Mouse (Mus musculus) kidney, adult 2 months (tissue): ENCODE data around the gene Lman2. TPM values are rescaled to one million over a fixed set of nuclear protein-coding genes. Genes with fewer than 3 reads are reported as not detected.
A peak's percentile ranks its signal among the peaks of the same experiment; 100 is the strongest.

Experiments
- DNase-seq: peaks from one replicate; pipeline ENCODE4 v3.0.0; 2021
- H3K27ac ChIP-seq: fragments of 200-500 bp; 2 replicates; pipeline ENCODE4 v1.5.1; 2012; ENCODE audit warnings: low read depth, low read length, control low read depth, inconsistent platforms; ENCODE audit not compliant: insufficient read depth
- H3K27me3 ChIP-seq: fragments of 200-500 bp; replicated peaks from 2 replicates; pipeline ENCODE4 v1.6.1; 2012; ENCODE audit warnings: mild to moderate bottlenecking, moderate library complexity, low read length, inconsistent platforms; ENCODE audit not compliant: control insufficient read depth, insufficient read depth
- H3K36me3 ChIP-seq: fragments of 200-500 bp; 2 replicates; pipeline ENCODE4 v1.6.1; 2012; ENCODE audit warnings: mild to moderate bottlenecking, moderate library complexity, low read length, inconsistent platforms; ENCODE audit not compliant: control insufficient read depth, insufficient read depth
- H3K4me1 ChIP-seq: fragments of 200-500 bp; 2 replicates; pipeline ENCODE4 v1.6.1; 2011; ENCODE audit warnings: low read length; ENCODE audit not compliant: control insufficient read depth, insufficient read depth
- H3K4me3 ChIP-seq: fragments of 200-500 bp; 2 replicates; pipeline ENCODE4 v1.5.1; 2011; ENCODE audit warnings: mild to moderate bottlenecking, low read depth, low read length, control low read depth; ENCODE audit not compliant: insufficient read depth
- CTCF ChIP-seq: fragments of 200-500 bp; conservative IDR thresholded peaks from 2 replicates; pipeline ENCODE4 v1.5.1; 2011; ENCODE audit warnings: low read depth, mild to moderate bottlenecking, control low read depth, low read length, moderate library complexity, mixed read lengths; ENCODE audit not compliant: insufficient read depth, insufficient read length
- POLR2A ChIP-seq: fragments of 200-500 bp; IDR thresholded peaks from one replicate; pipeline ENCODE4 v1.6.1; 2011; ENCODE audit warnings: low read depth, low read length, control low read depth
- WGBS: fragments of 180-500 bp; shearing (Covaris S2); methylation state at CpG from one replicate; pipeline ENCODE4 v1.1.7; 2018; 5-methylcytosine and 5-hydroxymethylcytosine counted together
- polyA plus RNA-seq: library from polyadenylated mRNA; depleted of rRNA; stranded (reverse); fragments of >200 nt; gene quantifications from 2 replicates; pipeline ENCODE4 v1.2.3, GENCODE M21; 2012; rRNA removed

Gene Lman2
- polyA plus RNA-seq, 1 experiment = 114 TPM

DNA sequence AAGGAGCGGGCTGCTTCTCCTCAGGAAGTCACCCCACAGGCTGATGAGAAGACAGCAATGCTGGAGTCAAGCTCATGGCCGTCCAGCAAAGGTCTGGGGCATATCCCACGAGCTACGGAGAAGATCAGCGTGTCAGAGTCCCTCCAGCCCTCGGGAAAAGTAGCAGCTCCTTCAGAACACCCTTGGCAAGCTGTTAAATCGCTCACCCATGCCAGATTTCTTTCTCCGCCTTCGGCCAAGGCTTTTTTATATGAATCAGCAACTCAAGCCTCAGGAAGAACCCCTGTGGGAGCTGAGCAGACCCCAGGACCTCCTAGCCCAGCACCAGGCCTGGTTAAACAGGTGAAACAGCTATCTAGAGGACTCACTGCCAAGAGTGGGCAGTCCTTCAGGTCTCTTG is 49.5 kb downstream of the Lman2 start:
- TF ChIP-seq POLR2A (no peak), CTCF (no peak)
- no peak for DNase-seq
- H3K4me1 ChIP-seq = peaks cover 8% of the 10 kb centered on the region; the same call in 1 of the 2 replicates
- H3K36me3 ChIP-seq = peaks cover 20% of the 10 kb centered on the region
- H3K27ac ChIP-seq = no peak overlapping the region
- no peak overlapping the region for H3K4me3 ChIP-seq
- 49% methylated on average over 9 of the region's 9 CpGs for WGBS
- H3K27me3 ChIP-seq = no peaks in the 10 kb centered on the region

DNA sequence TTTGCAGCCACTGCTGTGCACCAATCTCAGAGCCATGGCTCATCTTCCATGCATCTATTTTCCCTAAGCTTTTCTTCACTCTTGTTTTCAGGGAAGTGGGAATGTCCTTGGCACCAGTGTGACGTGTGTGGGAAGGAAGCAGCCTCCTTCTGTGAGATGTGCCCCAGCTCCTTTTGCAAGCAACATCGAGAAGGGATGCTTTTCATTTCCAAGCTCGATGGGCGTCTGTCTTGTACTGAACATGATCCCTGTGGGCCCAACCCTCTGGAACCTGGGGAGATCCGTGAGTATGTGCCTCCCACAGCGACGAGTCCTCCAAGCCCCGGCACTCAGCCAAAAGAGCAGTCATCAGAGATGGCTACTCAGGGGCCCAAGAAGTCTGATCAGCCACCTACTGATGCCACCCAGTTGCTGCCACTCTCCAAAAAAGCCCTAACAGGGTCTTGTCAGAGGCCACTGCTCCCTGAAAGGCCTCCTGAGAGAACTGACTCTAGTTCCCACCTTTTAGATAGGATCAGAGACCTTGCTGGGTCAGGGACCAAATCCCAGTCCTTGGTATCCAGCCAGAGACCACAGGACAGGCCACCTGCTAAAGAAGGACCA is 50.5 kb downstream of the Lman2 start:
- 82% methylated on average over 8 of the region's 8 CpGs for WGBS

DNA sequence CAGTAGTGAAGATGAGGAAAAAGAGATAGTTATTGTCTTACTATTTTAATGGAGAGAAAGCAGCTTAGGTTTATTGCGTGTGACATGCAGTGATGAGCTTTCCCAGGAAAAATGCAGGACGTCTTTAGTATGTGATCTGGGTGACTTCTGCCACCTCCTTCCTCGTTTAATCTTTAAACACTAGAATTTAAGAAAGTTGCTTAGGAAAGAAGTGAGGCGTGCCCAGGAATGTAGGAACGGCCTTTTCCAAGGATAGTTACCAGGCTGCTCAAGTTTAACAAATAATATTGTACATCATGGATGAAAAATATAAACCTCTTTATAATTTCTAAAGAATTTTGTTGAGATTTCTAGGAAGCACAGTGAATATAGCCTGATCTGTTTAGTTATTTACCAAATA is 61.7 kb downstream of the Lman2 start:
- no peaks in the 10 kb centered on the region for H3K27me3 ChIP-seq
- peaks cover 19% of the 10 kb centered on the region for H3K36me3 ChIP-seq
- no peaks in the 10 kb centered on the region for H3K4me1 ChIP-seq
- no peak overlapping the region for H3K4me3 ChIP-seq
- DNase-seq = peak; percentile 49
- TF ChIP-seq POLR2A (no peak), CTCF (no peak)
- no peak overlapping the region for H3K27ac ChIP-seq
- 38% methylated on average over 5 of the region's 5 CpGs for WGBS

More for the DNA sequence above, 50.5 kb downstream of the Lman2 start:
- TF ChIP-seq CTCF = no peak
- no peak for TF ChIP-seq POLR2A
- no peak for DNase-seq
- H3K4me1 ChIP-seq = peaks cover 8% of the 10 kb centered on the region; the same call in 1 of the 2 replicates
- H3K4me3 ChIP-seq = no peak overlapping the region
- no peaks in the 10 kb centered on the region for H3K27me3 ChIP-seq
- no peak overlapping the region for H3K27ac ChIP-seq
- peaks cover 25% of the 10 kb centered on the region for H3K36me3 ChIP-seq

DNA sequence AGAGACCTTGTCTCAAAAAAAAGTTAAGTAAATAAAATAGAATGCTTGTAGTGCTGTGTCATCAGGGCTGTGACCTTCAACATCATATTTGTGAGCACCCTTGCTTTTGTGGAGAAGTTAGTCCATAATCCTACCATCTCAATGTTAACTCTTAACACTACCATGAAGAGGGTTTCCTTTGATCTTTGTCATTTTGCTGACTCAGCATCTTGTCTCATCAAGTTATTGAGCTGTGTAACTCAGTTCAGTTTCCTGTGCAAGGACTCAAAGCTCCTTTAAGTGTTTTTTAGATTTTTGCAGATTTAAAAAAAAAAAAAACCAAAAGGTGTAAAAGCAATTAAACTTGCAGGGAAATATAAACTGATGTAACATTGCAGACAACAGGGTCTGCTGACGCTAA is 65.8 kb downstream of the Lman2 start:
- Histone ChIP-seq H3K4me3 (no peak overlapping the region), H3K27ac (no peak overlapping the region), H3K27me3 (no peaks in the 10 kb centered on the region; the same call in 1 of the 2 replicates), H3K4me1 (no peaks in the 10 kb centered on the region), H3K36me3 (peaks cover 9% of the 10 kb centered on the region)
- DNase-seq = no peak
- TF ChIP-seq POLR2A = no peak
- no peak for TF ChIP-seq CTCF
- 92% methylated on average over 1 of the region's 1 CpGs for WGBS

Other genes starting within 250 kb of the Lman2 start
- gene Gm17617, start 229.2 kb downstream of the Lman2 start, polyA plus RNA-seq = not detected in 2 replicates
- 35.3 and 43.5 TPM in 2 replicates for gene Fgfr4, start 210.1 kb downstream of the Lman2 start, polyA plus RNA-seq
- gene Nsd1, start 153.0 kb downstream of the Lman2 start, polyA plus RNA-seq = 17.6 and 19.6 TPM in 2 replicates
- 542 and 589 TPM in 2 replicates for gene Prelid1, start 42.3 kb downstream of the Lman2 start, polyA plus RNA-seq
- gene Rab24, start 40.8 kb downstream of the Lman2 start, polyA plus RNA-seq = 81.8 and 89.8 TPM in 2 replicates
- gene Mxd3, start 33.0 kb downstream of the Lman2 start, polyA plus RNA-seq = 1.2 and 1.3 TPM in 2 replicates
- 3.3 and 4.2 TPM in 2 replicates for gene Rgs14, start 6.9 kb upstream of the Lman2 start, polyA plus RNA-seq
- gene Slc34a1, start 35.4 kb upstream of the Lman2 start, polyA plus RNA-seq = 9,073 and 10,701 TPM in 2 replicates
- not detected in 2 replicates for gene Pfn3, start 52.4 kb upstream of the Lman2 start, polyA plus RNA-seq
- gene F12, start 64.0 kb upstream of the Lman2 start, polyA plus RNA-seq = 0.03 and 0.07 TPM in 2 replicates
- 23.4 and 27.4 TPM in 2 replicates for gene Grk6, start 82.3 kb upstream of the Lman2 start, polyA plus RNA-seq
- 0.64 and 0.81 TPM in 2 replicates for gene Prr7, start 101.5 kb upstream of the Lman2 start, polyA plus RNA-seq
- gene Dbn1, start 125.3 kb upstream of the Lman2 start, polyA plus RNA-seq = 16.9 and 21.0 TPM in 2 replicates
- gene Pdlim7, start 150.9 kb upstream of the Lman2 start, polyA plus RNA-seq = 22.8 and 23.5 TPM in 2 replicates
- 4.7 and 7.7 TPM in 2 replicates for gene Dok3, start 166.5 kb upstream of the Lman2 start, polyA plus RNA-seq
- 68.5 and 71.2 TPM in 2 replicates for gene Ddx41, start 173.9 kb upstream of the Lman2 start, polyA plus RNA-seq
- 85.6 and 102 TPM in 2 replicates for gene Fam193b, start 208.3 kb upstream of the Lman2 start, polyA plus RNA-seq
- gene Tmed9, start 210.9 kb upstream of the Lman2 start, polyA plus RNA-seq = 74.0 and 92.5 TPM in 2 replicates
- 15.0 and 15.7 TPM in 2 replicates for gene B4galt7, start 237.1 kb upstream of the Lman2 start, polyA plus RNA-seq